Mouse (Mus musculus) brain, embryonic 14.5 days (tissue): Measurements from ENCODE around the gene Abhd16a.

Source experiments
- CTCF ChIP-seq: fragments of 200-500 bp; IDR thresholded peaks from 2 replicates; pipeline ENCODE4 v1.5.1; 2012; ENCODE audit warnings: inconsistent platforms, mild to moderate bottlenecking, moderate library complexity, borderline replicate concordance; ENCODE audit not compliant: insufficient read depth, insufficient read length; ENCODE audit errors: extremely low read depth
- POLR2A ChIP-seq: fragments of 200-500 bp; IDR thresholded peaks from 2 replicates; pipeline ENCODE4 v1.6.1; 2012; ENCODE audit warnings: mild to moderate bottlenecking, inconsistent platforms, borderline replicate concordance; ENCODE audit not compliant: poor library complexity, insufficient read depth, insufficient read length, severe bottlenecking; ENCODE audit errors: extremely low read depth

- TF ChIP-seq CTCF (no peak), POLR2A (no peak)
Observed at GRCm38 (mm10) chr17:35094475-35095365, 5.7 kb downstream of the Abhd16a start.
